Mouse (Mus musculus) intestine, embryonic 16.5 days (tissue): Measurements from ENCODE around the gene Olfr1080. TPM values are rescaled to one million over a fixed set of nuclear protein-coding genes. Genes with fewer than 3 reads are reported as not detected.
"Not testable (repeated sequence)": the region's sequence is repeated elsewhere in the genome, so short reads cannot be mapped to it uniquely, and the experiment has no call there.

Source experiments
- ATAC-seq: fragments of 200-750 bp; cut with Nextera tagmentation; 2 replicates; pipeline ENCODE4 v1.8.0; 2017; ENCODE audit warnings: moderate TSS enrichment, moderate library complexity
- H3K27ac ChIP-seq: fragments of 300-500 bp; sonication (generic); 2 replicates; pipeline ENCODE4 v1.5.1; 2014; ENCODE audit warnings: mild to moderate bottlenecking, low read length
- H3K27me3 ChIP-seq: fragments of 300-500 bp; sonication (generic); replicated peaks from 2 replicates; pipeline ENCODE4 v1.6.1; 2014; ENCODE audit warnings: low read length, control low read depth, mixed read lengths; ENCODE audit not compliant: control insufficient read depth, insufficient read depth
- H3K36me3 ChIP-seq: fragments of 300-500 bp; sonication (generic); 2 replicates; pipeline ENCODE4 v1.6.1; 2014; ENCODE audit warnings: low read length, control low read depth; ENCODE audit not compliant: control insufficient read depth, insufficient read depth
- H3K4me1 ChIP-seq: fragments of 300-500 bp; sonication (generic); 2 replicates; pipeline ENCODE4 v1.6.1; 2014; ENCODE audit warnings: low read length, control low read depth, mixed read lengths; ENCODE audit not compliant: control insufficient read depth, insufficient read depth
- H3K4me2 ChIP-seq: fragments of 300-500 bp; sonication (generic); 2 replicates; pipeline ENCODE4 v1.6.1; 2014; ENCODE audit warnings: low read depth, low read length, control low read depth
- H3K4me3 ChIP-seq: fragments of 300-500 bp; sonication (generic); 2 replicates; pipeline ENCODE4 v1.5.1; 2014; ENCODE audit warnings: mild to moderate bottlenecking, low read length
- H3K9ac ChIP-seq: fragments of 300-500 bp; sonication (generic); 2 replicates; pipeline ENCODE4 v1.6.1; 2014; ENCODE audit warnings: low read depth, low read length
- H3K9me3 ChIP-seq: fragments of 300-500 bp; sonication (generic); 2 replicates; pipeline ENCODE4 v1.6.1; 2016; ENCODE audit warnings: low read length, control low read depth; ENCODE audit not compliant: control insufficient read depth
- WGBS: fragments of 180-500 bp; shearing (Covaris S2); extraction: QIAGEN DNeasy Blood & Tissue Kit; methylation state at CpG from one replicate; pipeline ENCODE4 v1.1.7; 2014; 5-methylcytosine and 5-hydroxymethylcytosine counted together
- polyA plus RNA-seq: library from polyadenylated mRNA; unstranded; fragments of >200 nt; fragmentation: Nextera tagmentation; extraction: Ambion mirVana; gene quantifications from 2 replicates; pipeline ENCODE4 v1.2.1, GENCODE M21; 2015

Olfr1080 gene
- polyA plus RNA-seq, result not detected in 2 replicates

- H3K4me1 ChIP-seq, H3K27ac ChIP-seq, H3K4me3 ChIP-seq, H3K36me3 ChIP-seq, H3K27me3 ChIP-seq, H3K9ac ChIP-seq, H3K9me3 ChIP-seq, ATAC-seq, H3K4me2 ChIP-seq: not testable (repeated sequence)
Observed at GRCm38 (mm10) chr2:86558135-86558534, at the start of gene Olfr1080. Gene Olfr1080 (minus strand): TSS chr2:86558235.

GRCm38 (mm10) chr2:86598866-86599265 lies 40.8 kb upstream of the Olfr1080 start, which contains the start of gene Olfr1082:
Gene Olfr1082 (minus strand): TSS chr2:86598966.
- not testable (repeated sequence) for H3K4me1 ChIP-seq, ATAC-seq, H3K9me3 ChIP-seq, H3K4me3 ChIP-seq, H3K36me3 ChIP-seq, H3K27me3 ChIP-seq, H3K27ac ChIP-seq, H3K9ac ChIP-seq, H3K4me2 ChIP-seq
- WGBS, result 50% methylated on average over 1 of the region's 1 CpGs

GRCm38 (mm10) chr2:86542380-86542779 lies 15.7 kb downstream of the Olfr1080 start, which contains the start of gene Olfr1079:
Gene Olfr1079 (minus strand): TSS chr2:86542480.
- H3K27ac ChIP-seq, result no peak within 1 kb of the TSS
- no peaks in the 10 kb centered on the region for H3K4me1 ChIP-seq
- ATAC-seq, result no peak
- no peak within 1 kb of the TSS for H3K9ac ChIP-seq
- H3K36me3 ChIP-seq, result no peaks in the 10 kb centered on the region
- no peaks in the 10 kb centered on the region for H3K9me3 ChIP-seq
- no peak within 1 kb of the TSS for H3K4me3 ChIP-seq
- H3K27me3 ChIP-seq, result no peaks in the 10 kb centered on the region
- H3K4me2 ChIP-seq, result no peak within 1 kb of the TSS
- 68% methylated on average over 1 of the region's 1 CpGs for WGBS

GRCm38 (mm10) chr2:86530991-86531390 lies 27.0 kb downstream of the Olfr1080 start:
- Histone ChIP-seq H3K36me3 (no peaks in the 10 kb centered on the region), H3K9ac (no peak overlapping the region), H3K9me3 (no peaks in the 10 kb centered on the region), H3K4me3 (no peak overlapping the region), H3K4me2 (no peak overlapping the region), H3K27ac (no peak overlapping the region), H3K4me1 (no peaks in the 10 kb centered on the region), H3K27me3 (no peaks in the 10 kb centered on the region)
- ATAC-seq, result no peak
- WGBS, result 74% methylated on average over 1 of the region's 1 CpGs

- H3K9me3 ChIP-seq, result no peaks in the 10 kb centered on the region
- H3K4me1 ChIP-seq, result no peaks in the 10 kb centered on the region
- H3K4me2 ChIP-seq, result no peak within 1 kb of the TSS
- no peaks in the 10 kb centered on the region for H3K36me3 ChIP-seq
- H3K27ac ChIP-seq, result no peak within 1 kb of the TSS
- H3K27me3 ChIP-seq, result no peaks in the 10 kb centered on the region
- H3K9ac ChIP-seq, result no peak within 1 kb of the TSS
- no peak within 1 kb of the TSS for H3K4me3 ChIP-seq
- WGBS, result 78% methylated on average over 1 of the region's 1 CpGs
- no peak for ATAC-seq
Observed at GRCm38 (mm10) chr2:86508161-86508560, 49.9 kb downstream of the Olfr1080 start, which contains the start of gene Olfr1076. Gene Olfr1076 (plus strand): TSS chr2:86508461.

Other genes starting within 250 kb of the Olfr1080 start
- gene Olfr1053, start 243.0 kb downstream of the Olfr1080 start, polyA plus RNA-seq, result not detected in 2 replicates
- not detected in 2 replicates for gene Olfr1054, start 222.8 kb downstream of the Olfr1080 start, polyA plus RNA-seq
- not detected in 2 replicates for gene Olfr1055, start 208.0 kb downstream of the Olfr1080 start, polyA plus RNA-seq
- gene Olfr1056, start 195.8 kb downstream of the Olfr1080 start, polyA plus RNA-seq, result not detected in 2 replicates
- gene Olfr1057, start 179.8 kb downstream of the Olfr1080 start, polyA plus RNA-seq, result not detected in 2 replicates
- gene Olfr1058, start 169.7 kb downstream of the Olfr1080 start, polyA plus RNA-seq, result not detected in 2 replicates
- gene Olfr1061, start 144.2 kb downstream of the Olfr1080 start, polyA plus RNA-seq, result not detected in 2 replicates
- not detected in 2 replicates for gene Olfr1062, start 131.5 kb downstream of the Olfr1080 start, polyA plus RNA-seq
- not detected in 2 replicates for gene Olfr1065, start 107.6 kb downstream of the Olfr1080 start, polyA plus RNA-seq
- not detected in 2 replicates for gene Olfr1066, start 102.0 kb downstream of the Olfr1080 start, polyA plus RNA-seq
- not detected in 2 replicates for gene Olfr228, start 70.8 kb downstream of the Olfr1080 start, polyA plus RNA-seq
- gene Olfr1076, start 49.8 kb downstream of the Olfr1080 start, polyA plus RNA-seq, result not detected in 2 replicates
- gene Olfr1079, start 15.8 kb downstream of the Olfr1080 start, polyA plus RNA-seq, result not detected in 2 replicates
- not detected in 2 replicates for gene Olfr1082, start 40.7 kb upstream of the Olfr1080 start, polyA plus RNA-seq
- not detected in 2 replicates for gene Olfr1084, start 81.5 kb upstream of the Olfr1080 start, polyA plus RNA-seq
- gene Olfr1085, start 103.8 kb upstream of the Olfr1080 start, polyA plus RNA-seq, result not detected in 2 replicates
- gene Olfr1086, start 121.9 kb upstream of the Olfr1080 start, polyA plus RNA-seq, result not detected in 2 replicates
- gene Olfr1087, start 140.2 kb upstream of the Olfr1080 start, polyA plus RNA-seq, result not detected in 2 replicates
- not detected in 2 replicates for gene Olfr1089, start 175.5 kb upstream of the Olfr1080 start, polyA plus RNA-seq
- gene Olfr1090, start 200.8 kb upstream of the Olfr1080 start, polyA plus RNA-seq, result not detected in 2 replicates
- not detected in 2 replicates for gene Olfr1093, start 224.2 kb upstream of the Olfr1080 start, polyA plus RNA-seq